Mouse (Mus musculus) liver, embryonic 13.5 days (tissue): ENCODE measurements at regions not wholly inside any gene's neighbourhood (a gene's known extent, or its start where the extent isn't known, plus 50 kb on each side); places are given as distances from the start of the nearest gene placed in this dataset.
A peak's percentile ranks its signal among the peaks of the same experiment; 100 is the strongest.

Source experiments
- ATAC-seq: fragments of 200-750 bp; cut with Nextera tagmentation; 2 replicates; pipeline ENCODE4 v1.8.0; 2017; ENCODE audit warnings: low read depth, mild to moderate bottlenecking, moderate number of reproducible peaks, moderate library complexity
- DNase-seq: peaks from one replicate; pipeline ENCODE4 v3.0.0; 2022
- H3K27ac ChIP-seq: fragments of 300-500 bp; sonication (generic); 2 replicates; pipeline ENCODE4 v1.5.1; 2015; ENCODE audit warnings: moderate library complexity, mild to moderate bottlenecking, inconsistent platforms
- H3K27me3 ChIP-seq: fragments of 300-500 bp; sonication (generic); 2 replicates; pipeline ENCODE4 v1.6.1; 2015; ENCODE audit warnings: mild to moderate bottlenecking, inconsistent platforms
- H3K36me3 ChIP-seq: fragments of 300-500 bp; sonication (generic); 2 replicates; pipeline ENCODE4 v1.6.1; 2015; ENCODE audit warnings: mild to moderate bottlenecking, inconsistent platforms
- H3K4me1 ChIP-seq: fragments of 300-500 bp; sonication (generic); replicated peaks from 2 replicates; pipeline ENCODE4 v1.6.1; 2015; ENCODE audit warnings: inconsistent platforms
- H3K4me2 ChIP-seq: fragments of 300-500 bp; sonication (generic); 2 replicates; pipeline ENCODE4 v1.6.1; 2015; ENCODE audit warnings: inconsistent platforms, mild to moderate bottlenecking, moderate library complexity
- H3K4me3 ChIP-seq: fragments of 300-500 bp; sonication (generic); replicated peaks from 2 replicates; pipeline ENCODE4 v1.5.1; 2015; ENCODE audit warnings: mild to moderate bottlenecking, inconsistent platforms
- H3K9ac ChIP-seq: fragments of 300-500 bp; sonication (generic); 2 replicates; pipeline ENCODE4 v1.6.1; 2015; ENCODE audit warnings: mild to moderate bottlenecking, inconsistent platforms
- H3K9me3 ChIP-seq: fragments of 300-500 bp; sonication (generic); replicated peaks from 2 replicates; pipeline ENCODE4 v1.6.1; 2016; ENCODE audit warnings: inconsistent platforms
- WGBS: fragments of 180-500 bp; shearing (Covaris S2); methylation state at CpG from one replicate; pipeline ENCODE4 v1.1.7; 2015; ENCODE audit not compliant: insufficient replicate concordance; 5-methylcytosine and 5-hydroxymethylcytosine counted together

DNA sequence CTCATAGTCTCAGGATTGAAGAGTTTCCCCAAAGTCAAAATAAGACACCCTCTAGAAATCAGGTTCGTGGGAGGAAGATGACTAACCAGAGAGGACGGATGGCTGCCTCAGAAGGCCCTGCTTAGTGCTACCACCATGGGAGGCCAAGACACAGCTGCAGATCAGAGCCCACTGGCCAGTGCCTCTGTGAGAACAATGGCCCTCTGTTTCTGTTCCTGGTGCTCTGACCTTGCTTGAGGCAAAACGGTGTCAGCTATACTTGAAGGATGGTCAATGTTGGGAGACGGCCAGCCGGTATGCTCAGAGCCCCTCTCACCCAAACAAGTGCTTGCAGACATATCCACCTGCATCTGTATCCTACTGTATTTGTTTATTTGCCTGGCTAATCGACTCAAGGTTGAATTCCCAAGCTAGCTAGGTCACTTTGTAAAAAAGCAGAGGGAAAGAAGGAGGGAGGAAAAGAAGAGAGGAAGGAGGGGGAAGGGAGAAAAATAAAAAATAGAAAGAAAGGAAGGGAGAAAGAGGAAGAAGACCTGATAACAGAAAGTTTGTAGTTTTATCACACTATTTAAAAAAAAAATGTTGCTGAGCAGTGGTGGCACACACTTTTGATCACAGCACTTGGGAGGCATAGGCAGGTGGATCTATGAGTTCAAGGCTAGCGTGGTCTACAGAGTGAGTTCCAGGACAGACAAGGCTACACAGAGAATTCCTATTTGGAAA lies 112.7 kb downstream of the Fam204a start:
- no peaks in the 10 kb centered on the region for H3K36me3 ChIP-seq
- ATAC-seq (no peak), DNase-seq (no peak)
- no peak overlapping the region for H3K9ac ChIP-seq
- no peaks in the 10 kb centered on the region for H3K9me3 ChIP-seq
- H3K27ac ChIP-seq = no peak overlapping the region
- no peaks in the 10 kb centered on the region for H3K4me1 ChIP-seq
- no peaks in the 10 kb centered on the region for H3K27me3 ChIP-seq
- H3K4me3 ChIP-seq = no peak overlapping the region
- H3K4me2 ChIP-seq = no peak overlapping the region
- WGBS = 53% methylated on average over 7 of the region's 7 CpGs

DNA sequence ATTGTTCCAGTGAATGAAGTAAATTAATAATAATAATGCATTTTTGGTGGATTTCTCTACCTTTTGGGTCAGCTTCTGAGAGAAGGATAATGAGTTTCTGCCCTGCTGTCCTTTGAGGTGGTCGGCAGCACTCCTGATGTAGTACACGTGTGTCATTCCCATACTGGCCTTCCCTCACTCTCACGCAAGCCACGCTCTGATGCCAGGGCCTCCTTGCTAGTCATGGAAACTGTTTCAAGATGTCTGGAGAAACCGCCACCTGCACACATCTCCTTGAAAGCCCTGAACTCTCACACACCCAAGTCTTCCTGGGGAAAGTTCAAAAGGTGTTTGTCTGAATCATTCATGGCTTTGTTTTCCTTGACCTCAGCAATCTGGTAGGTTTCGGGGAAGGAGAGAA lies 116.2 kb downstream of the Fam204a start:
- no peak overlapping the region for H3K27ac ChIP-seq
- WGBS = 70% methylated on average over 6 of the region's 6 CpGs

DNA sequence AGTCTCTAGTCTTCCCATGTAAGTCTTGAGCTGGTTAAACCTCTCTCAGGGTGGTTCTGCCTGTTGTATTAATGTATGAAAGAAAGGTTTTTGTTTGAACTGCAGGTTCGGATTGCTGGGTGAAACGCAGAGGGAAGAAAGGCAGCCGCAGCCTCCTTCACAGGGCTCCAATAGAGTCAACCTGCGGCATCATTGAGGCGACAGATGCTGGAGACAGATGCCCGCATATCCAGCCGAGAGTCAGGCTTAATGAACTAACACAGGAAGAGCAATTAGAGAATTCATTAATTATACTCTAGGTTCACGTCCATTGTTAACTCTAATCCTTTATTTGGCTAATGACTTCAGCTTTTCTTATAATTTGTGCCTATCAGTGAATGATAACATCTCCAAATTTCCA lies 117.0 kb downstream of the Fam204a start:
- Histone ChIP-seq H3K27ac (no peak overlapping the region), H3K9ac (no peak overlapping the region), H3K27me3 (no peaks in the 10 kb centered on the region), H3K9me3 (no peaks in the 10 kb centered on the region), H3K4me3 (no peak overlapping the region), H3K36me3 (no peaks in the 10 kb centered on the region), H3K4me2 (no peak overlapping the region), H3K4me1 (no peaks in the 10 kb centered on the region)
- DNase-seq (no peak), ATAC-seq (no peak)
- WGBS = 64% methylated on average over 8 of the region's 8 CpGs

More for the DNA sequence above, 116.2 kb downstream of the Fam204a start:
- Histone ChIP-seq H3K4me3 (no peak overlapping the region), H3K4me1 (no peaks in the 10 kb centered on the region), H3K27me3 (no peaks in the 10 kb centered on the region), H3K4me2 (no peak overlapping the region), H3K9ac (no peak overlapping the region), H3K36me3 (no peaks in the 10 kb centered on the region), H3K9me3 (no peaks in the 10 kb centered on the region)
- no peak for DNase-seq
- ATAC-seq = no peak

DNA sequence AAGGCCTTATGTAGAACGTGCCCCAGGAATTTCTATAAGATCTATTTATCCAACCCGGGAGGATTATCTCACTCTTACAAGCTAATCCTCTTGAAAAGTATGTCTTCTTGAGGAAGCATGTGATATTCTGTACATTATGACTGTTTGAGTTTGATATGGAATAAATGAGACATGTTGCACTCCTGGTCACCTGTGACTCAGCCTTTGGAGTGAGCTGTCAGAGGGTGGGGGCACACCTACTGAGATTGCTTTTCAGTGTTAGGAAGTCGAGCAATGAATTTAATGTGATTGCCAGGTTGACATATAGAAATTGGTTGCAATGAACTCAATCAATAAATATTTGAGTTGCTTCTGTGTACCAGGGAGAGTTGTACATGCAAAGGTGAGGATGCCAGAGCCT lies 128.6 kb downstream of the Fam204a start:
- WGBS = 63% methylated on average over 3 of the region's 3 CpGs
- no peak overlapping the region for H3K4me2 ChIP-seq
- no peaks in the 10 kb centered on the region for H3K4me1 ChIP-seq
- no peak overlapping the region for H3K27ac ChIP-seq
- no peaks in the 10 kb centered on the region for H3K27me3 ChIP-seq
- H3K9me3 ChIP-seq = no peaks in the 10 kb centered on the region
- ATAC-seq (no peak), DNase-seq (no peak)
- no peaks in the 10 kb centered on the region for H3K36me3 ChIP-seq
- no peak overlapping the region for H3K4me3 ChIP-seq
- no peak overlapping the region for H3K9ac ChIP-seq

DNA sequence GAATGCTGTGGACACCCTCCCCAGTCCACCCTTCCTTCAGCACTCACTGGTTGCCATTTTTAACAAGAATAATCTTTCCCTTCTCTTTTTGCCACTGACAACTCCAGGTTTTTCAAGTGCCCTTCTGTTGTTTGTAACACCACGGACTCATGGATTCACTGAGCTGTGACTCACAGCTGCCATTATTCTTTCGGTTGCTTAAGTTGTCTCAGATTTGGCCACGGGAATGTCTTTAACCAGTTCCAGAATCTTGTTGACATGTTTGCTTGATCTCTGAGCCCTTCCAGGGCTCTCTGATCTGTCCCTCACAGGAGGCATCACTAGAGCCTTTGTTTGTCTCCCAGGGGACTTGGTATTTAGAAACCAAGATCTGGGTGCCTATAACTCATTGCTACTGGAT lies 131.5 kb upstream of the Rab11fip2 start:
- WGBS = 63% methylated on average over 3 of the region's 3 CpGs
- H3K9ac ChIP-seq = no peak overlapping the region
- no peak overlapping the region for H3K4me3 ChIP-seq
- no peaks in the 10 kb centered on the region for H3K27me3 ChIP-seq
- H3K36me3 ChIP-seq = no peaks in the 10 kb centered on the region
- no peaks in the 10 kb centered on the region for H3K9me3 ChIP-seq
- H3K4me1 ChIP-seq = no peaks in the 10 kb centered on the region
- H3K27ac ChIP-seq = no peak overlapping the region
- no peak overlapping the region for H3K4me2 ChIP-seq
- ATAC-seq = no peak
- DNase-seq = no peak

DNA sequence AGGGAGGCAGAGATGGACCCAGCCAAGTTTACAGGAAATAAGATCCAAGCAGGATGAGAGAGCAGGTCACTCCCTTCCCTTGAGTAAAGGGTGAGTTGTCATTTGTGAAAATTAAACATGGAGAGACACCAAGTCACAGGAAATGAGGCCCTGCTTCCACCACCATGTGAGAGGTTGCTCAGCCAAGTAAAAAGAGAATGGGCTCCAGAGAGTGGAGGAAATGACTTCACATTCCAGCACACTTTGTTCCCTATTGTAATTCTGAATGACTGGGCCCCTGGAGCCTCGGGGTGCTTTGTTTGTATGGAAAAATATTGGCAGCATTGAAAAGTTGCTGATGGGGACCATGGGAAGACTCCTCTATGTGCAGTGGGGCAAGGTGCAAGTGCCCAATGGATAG lies 129.9 kb upstream of the Rab11fip2 start:
- Histone ChIP-seq H3K4me1 (no peaks in the 10 kb centered on the region), H3K4me2 (no peak overlapping the region), H3K4me3 (no peak overlapping the region), H3K27ac (no peak overlapping the region), H3K36me3 (no peaks in the 10 kb centered on the region), H3K9me3 (no peaks in the 10 kb centered on the region), H3K27me3 (no peaks in the 10 kb centered on the region), H3K9ac (no peak overlapping the region)
- WGBS = 19% methylated on average over 1 of the region's 1 CpGs
- ATAC-seq (no peak), DNase-seq (no peak)

DNA sequence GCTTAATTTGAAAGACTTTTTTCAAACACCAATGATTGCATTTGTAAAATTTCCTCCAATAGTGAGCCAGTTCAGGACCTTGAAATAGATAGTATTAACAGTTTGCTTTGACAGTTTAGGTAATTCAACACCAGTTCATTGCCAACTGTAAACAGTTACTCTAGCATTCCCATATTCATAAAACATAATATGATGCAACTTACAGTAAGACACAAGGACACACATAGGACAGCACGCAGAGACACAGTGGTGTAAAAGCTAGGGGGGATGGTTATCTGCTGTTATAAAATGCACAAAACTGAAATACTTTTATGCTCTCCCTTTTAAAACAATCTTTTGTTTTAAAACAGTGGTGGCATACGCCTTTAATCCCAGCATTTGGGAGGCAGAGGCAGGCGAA lies 122.7 kb upstream of the Rab11fip2 start:
- Histone ChIP-seq H3K4me1 (no peaks in the 10 kb centered on the region), H3K4me3 (no peak overlapping the region), H3K27me3 (no peaks in the 10 kb centered on the region), H3K27ac (no peak overlapping the region), H3K9ac (no peak overlapping the region), H3K9me3 (no peaks in the 10 kb centered on the region), H3K36me3 (no peaks in the 10 kb centered on the region), H3K4me2 (no peak overlapping the region)
- WGBS = 63% methylated on average over 3 of the region's 3 CpGs
- ATAC-seq (no peak), DNase-seq (no peak)

DNA sequence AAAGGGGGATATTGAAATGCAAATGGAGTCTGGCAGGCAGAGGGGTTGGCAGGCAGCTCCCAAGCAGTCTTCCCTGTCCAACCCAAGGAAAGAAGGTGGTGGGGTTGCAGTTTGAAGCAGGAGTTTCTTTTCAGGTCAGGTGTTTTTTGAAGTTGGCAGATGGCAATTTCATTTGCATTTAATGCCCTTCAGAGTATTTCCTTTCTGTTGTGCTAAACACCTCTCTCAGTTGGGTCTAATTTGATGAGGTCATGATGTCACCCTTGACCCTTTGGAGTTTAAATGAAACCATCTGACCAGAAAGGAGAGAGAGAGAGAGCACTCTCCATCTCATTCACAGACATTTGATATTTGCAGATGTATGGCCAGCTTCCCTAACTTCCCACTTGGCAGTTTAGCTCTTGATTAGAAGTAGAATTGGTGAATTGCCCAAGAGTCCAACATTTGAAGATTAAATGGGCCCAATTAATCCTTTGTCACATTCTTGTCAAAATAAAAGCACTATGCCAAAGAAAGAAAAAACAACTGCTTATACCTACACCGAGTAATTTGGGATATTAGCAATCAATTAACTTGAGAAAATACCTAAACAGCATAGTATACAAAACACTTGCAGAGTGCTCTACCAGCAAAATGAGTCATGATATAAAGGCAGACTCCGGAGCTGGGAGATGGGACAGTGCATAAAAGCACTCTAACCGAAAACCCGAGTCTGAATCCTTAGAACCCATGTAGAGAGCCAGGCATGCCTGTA lies 111.8 kb upstream of the Rab11fip2 start:
- Histone ChIP-seq H3K4me1 (no peaks in the 10 kb centered on the region), H3K4me2 (no peak overlapping the region), H3K36me3 (no peaks in the 10 kb centered on the region), H3K27ac (no peak overlapping the region), H3K4me3 (no peak overlapping the region), H3K9ac (no peak overlapping the region), H3K9me3 (no peaks in the 10 kb centered on the region), H3K27me3 (no peaks in the 10 kb centered on the region)
- 58% methylated on average over 4 of the region's 4 CpGs for WGBS
- ATAC-seq = no peak
- no peak for DNase-seq

DNA sequence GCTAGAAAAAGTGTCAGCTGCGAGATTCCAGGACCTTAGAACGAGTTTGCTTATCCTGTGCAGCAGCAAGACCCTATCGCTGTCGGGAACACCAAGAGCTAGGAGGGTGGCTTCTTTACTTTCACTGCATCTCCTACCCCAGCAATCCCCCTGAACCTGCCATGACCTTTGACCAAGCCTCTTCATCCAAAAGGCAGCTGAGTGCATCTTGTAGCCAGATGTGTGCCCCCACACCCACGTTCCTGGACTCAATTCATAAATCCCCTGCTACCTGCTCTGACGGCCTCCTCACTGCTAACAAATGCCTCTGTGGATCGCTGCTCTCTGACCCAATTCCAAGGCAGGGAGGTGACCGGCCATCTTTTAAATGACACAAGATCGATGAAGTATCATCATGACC lies 107.7 kb upstream of the Rab11fip2 start:
- no peak for DNase-seq
- 64% methylated on average over 9 of the region's 9 CpGs for WGBS
- H3K9ac ChIP-seq = no peak overlapping the region
- no peak overlapping the region for H3K4me2 ChIP-seq
- no peak overlapping the region for H3K27ac ChIP-seq
- no peaks in the 10 kb centered on the region for H3K9me3 ChIP-seq
- H3K4me3 ChIP-seq = no peak overlapping the region
- no peaks in the 10 kb centered on the region for H3K27me3 ChIP-seq
- H3K4me1 ChIP-seq = no peaks in the 10 kb centered on the region
- no peaks in the 10 kb centered on the region for H3K36me3 ChIP-seq
- ATAC-seq = no peak

DNA sequence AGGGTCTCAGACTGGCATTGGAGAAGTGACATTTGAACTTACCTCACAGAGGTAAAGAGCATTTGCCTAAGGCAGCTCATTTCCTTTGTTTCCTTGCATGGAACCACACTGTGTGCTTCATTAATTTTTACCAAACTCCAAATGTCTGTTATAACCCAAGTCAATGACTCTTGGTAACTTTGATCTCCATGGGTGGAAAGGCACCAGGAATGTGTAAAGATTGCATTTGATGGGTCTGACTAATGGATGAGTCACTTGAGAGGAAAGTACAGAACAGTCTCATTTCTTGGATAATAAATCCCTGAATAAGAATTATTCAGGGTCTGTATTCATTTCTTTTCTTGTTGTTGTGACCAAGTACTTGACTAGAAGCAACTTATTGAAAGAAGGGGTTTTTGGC lies 97.3 kb upstream of the Rab11fip2 start:
- no peaks in the 10 kb centered on the region for H3K4me1 ChIP-seq
- no peaks in the 10 kb centered on the region for H3K36me3 ChIP-seq
- ATAC-seq = no peak
- H3K4me2 ChIP-seq = no peak overlapping the region
- DNase-seq = no peak
- H3K9ac ChIP-seq = no peak overlapping the region
- no peak overlapping the region for H3K4me3 ChIP-seq
- no peaks in the 10 kb centered on the region for H3K9me3 ChIP-seq
- no peak overlapping the region for H3K27ac ChIP-seq
- no peaks in the 10 kb centered on the region for H3K27me3 ChIP-seq

DNA sequence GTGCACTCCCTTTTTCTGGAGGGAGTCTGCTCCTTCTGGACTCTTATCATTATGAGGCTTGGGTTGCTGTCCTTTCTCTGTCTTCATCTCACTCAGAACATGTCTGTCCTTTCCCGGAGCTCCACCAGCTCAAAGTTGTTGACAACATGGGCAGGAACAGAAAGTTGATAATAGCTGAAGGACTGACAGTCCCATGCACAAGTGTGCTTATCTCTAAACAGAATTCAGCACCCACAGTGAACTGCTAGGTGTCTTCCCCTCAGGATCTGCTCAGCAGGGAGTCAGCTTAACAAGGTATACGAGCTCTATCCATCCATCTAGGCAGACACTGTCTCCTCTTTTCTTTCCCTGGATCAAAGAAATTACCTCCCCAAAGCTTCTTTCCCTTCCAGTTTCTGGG lies 89.2 kb upstream of the Rab11fip2 start:
- H3K4me2 ChIP-seq = no peak overlapping the region
- no peak overlapping the region for H3K9ac ChIP-seq
- no peaks in the 10 kb centered on the region for H3K4me1 ChIP-seq
- no peaks in the 10 kb centered on the region for H3K36me3 ChIP-seq
- H3K4me3 ChIP-seq = no peak overlapping the region
- no peaks in the 10 kb centered on the region for H3K9me3 ChIP-seq
- WGBS = 32% methylated on average over 2 of the region's 2 CpGs
- no peak overlapping the region for H3K27ac ChIP-seq
- DNase-seq = no peak
- ATAC-seq = peak; percentile 54; the same call in 1 of the 2 replicates
- H3K27me3 ChIP-seq = no peaks in the 10 kb centered on the region

DNA sequence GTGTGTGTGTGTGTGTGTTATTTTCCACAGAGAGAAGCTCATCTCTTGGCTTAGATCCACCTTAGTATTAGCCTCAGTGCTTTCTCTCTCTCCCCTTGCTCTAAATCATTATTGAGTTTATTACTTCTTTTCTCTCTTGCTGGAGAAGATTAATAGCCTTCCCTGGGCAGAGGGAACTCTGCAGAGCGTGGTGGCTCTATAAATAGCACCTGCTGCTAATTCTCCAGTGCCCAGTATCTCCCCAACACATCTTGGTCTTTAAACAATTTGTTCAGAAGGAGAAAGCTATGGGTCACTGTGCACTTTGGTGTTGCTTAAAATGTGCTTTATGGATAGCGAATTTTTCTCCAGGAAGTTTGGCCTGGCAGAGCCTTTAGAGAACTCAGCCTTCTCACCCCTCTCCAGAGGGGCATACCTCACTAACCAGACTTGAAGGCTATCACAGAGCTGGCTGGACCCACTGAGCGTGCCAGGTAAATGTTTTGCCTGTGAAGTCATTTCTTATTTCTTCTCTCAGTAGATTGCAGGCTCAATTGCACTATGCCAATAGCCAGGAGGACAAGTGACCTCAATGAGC lies 86.8 kb upstream of the Rab11fip2 start:
- no peaks in the 10 kb centered on the region for H3K27me3 ChIP-seq
- DNase-seq (no peak), ATAC-seq (no peak)
- no peak overlapping the region for H3K4me2 ChIP-seq
- H3K4me3 ChIP-seq = no peak overlapping the region
- no peaks in the 10 kb centered on the region for H3K9me3 ChIP-seq
- H3K27ac ChIP-seq = no peak overlapping the region
- no peaks in the 10 kb centered on the region for H3K4me1 ChIP-seq
- no peaks in the 10 kb centered on the region for H3K36me3 ChIP-seq
- H3K9ac ChIP-seq = no peak overlapping the region
- 25% methylated on average over 3 of the region's 3 CpGs for WGBS
